Mouse (Mus musculus) bone marrow, adult 2 months (tissue): ENCODE measurements around the gene Gm11168.
"Not testable (repeated sequence)": the region's sequence is repeated elsewhere in the genome, so short reads cannot be mapped to it uniquely, and the experiment has no call there.

Source experiments
- CTCF ChIP-seq: fragments of 200-500 bp; IDR thresholded peaks from 2 replicates; pipeline ENCODE4 v1.5.1; 2011; ENCODE audit warnings: low read length, control low read depth; ENCODE audit not compliant: control insufficient read depth, insufficient read depth
- POLR2A ChIP-seq: fragments of 200-500 bp; IDR thresholded peaks from 2 replicates; pipeline ENCODE4 v1.6.1; 2011; ENCODE audit warnings: low read depth, mild to moderate bottlenecking, control low read depth, low read length, borderline replicate concordance; ENCODE audit not compliant: control insufficient read depth

- not testable (repeated sequence) for TF ChIP-seq CTCF, POLR2A
Measured at GRCm38 (mm10) chr9:3009331-3009730, 6.2 kb downstream of the Gm11168 start.
